Mouse (Mus musculus): ENCODE data around the gene Psrc1. TPM values are rescaled to one million over a fixed set of nuclear protein-coding genes. Genes with fewer than 3 reads are reported as not detected.
A peak's percentile ranks its signal among the peaks of the same experiment; 100 is the strongest.

Psrc1 gene
- polyA plus RNA-seq, 1 experiment from 2014 or later, result 3.5 TPM

DNA sequence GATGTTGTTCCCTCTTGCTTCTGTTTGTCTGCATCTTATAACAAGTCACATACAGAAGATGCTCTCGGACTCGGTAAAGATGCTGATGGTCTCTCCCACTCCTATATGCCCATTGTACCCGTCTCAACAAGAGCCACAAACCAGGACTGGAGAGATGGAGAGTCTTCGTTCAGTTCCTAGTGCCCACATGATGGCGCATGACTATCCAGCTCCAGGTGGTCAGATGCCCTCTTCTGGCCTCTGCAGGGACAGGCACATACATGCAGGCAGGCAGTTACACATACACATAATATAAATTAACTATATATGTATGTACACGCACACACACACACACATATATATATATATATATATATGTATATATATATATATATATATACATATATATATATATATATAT, 2.9 kb upstream of the Psrc1 start:
- Histone ChIP-seq H3K27me3 (ENCODE audit: control insufficient read depth, insufficient read depth, low read length) (no peaks in the 10 kb centered on the region), H3K9me3 (ENCODE audit: control insufficient read depth, low read length) (no peaks in the 10 kb centered on the region), H3K4me3 (ENCODE audit: low read depth, low read length) (no peak overlapping the region), H3K27ac (ENCODE audit: low read depth, low read length) (no peak overlapping the region), H3K9ac (replicated peaks; ENCODE audit: low read depth, low read length) (no peak overlapping the region), H3K4me2 (ENCODE audit: low read depth, low read length) (no peak overlapping the region), H3K36me3 (ENCODE audit: control insufficient read depth, insufficient read depth, low read length) (no peaks in the 10 kb centered on the region), H3K4me1 (ENCODE audit: control insufficient read depth, insufficient read depth, low read length) (no peaks in the 10 kb centered on the region)
- 74% methylated on average over 6 of the region's 6 CpGs for WGBS
- no peak for ATAC-seq (ENCODE audit: low read depth)

DNA sequence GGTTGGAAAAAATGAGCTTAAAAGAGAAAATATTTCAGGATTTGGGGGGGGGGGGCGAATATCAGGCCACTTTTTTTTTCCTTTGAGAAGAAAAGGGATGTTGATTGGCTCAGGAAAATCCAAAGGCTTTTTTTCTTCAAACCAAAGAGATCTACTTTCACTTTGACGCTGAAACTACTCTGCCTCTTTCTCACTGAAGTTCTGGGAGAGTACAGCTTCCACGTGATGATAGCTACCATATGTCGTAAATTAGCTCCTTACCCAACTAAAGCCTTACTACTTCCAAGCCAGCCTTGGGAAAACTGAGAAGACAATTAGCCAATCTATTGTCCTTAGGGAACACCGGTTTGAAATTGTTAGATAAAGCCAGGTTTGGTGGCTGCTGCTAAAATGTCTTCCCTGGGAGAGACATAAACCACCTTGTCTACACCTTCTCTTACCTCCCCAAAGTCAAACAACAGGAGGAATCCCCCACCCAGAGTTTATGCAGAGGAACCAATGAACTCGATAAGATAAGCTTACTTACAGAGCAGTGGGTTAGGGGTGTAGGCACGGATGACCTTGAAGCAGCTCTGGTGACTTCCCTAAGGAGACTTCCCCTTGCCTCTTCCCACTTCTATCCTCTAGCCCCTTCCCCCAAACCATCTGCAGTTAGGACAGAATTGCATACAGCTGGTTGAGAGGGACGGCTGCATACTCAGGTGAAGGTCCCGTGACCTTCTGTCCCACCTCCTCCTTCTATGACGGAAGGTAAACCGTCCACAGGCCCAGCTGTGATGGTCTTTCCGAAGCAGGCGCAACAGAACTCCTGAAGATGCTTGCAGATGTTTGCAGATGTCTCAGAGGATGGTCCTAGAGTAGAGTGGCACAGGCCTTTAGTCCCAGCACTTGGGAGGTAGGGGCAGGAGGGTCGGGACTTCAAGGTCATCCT, 1.4 kb upstream of the Psrc1 start:
- WGBS, result 73% methylated on average over 14 of the region's 14 CpGs
- no peak overlapping the region for H3K9ac ChIP-seq (replicated peaks; ENCODE audit: low read depth, low read length)
- ATAC-seq (ENCODE audit: low read depth), result no peak

GRCm38 (mm10) chr3:108384425-108384824, 786 bp downstream of the Psrc1 start:
- no peak overlapping the region for H3K27ac ChIP-seq (ENCODE audit: low read depth, low read length)
- H3K4me2 ChIP-seq (ENCODE audit: low read depth, low read length), result peak overlapping the region; percentile 48
- no peaks in the 10 kb centered on the region for H3K36me3 ChIP-seq (ENCODE audit: control insufficient read depth, insufficient read depth, low read length)
- no peak overlapping the region for H3K9ac ChIP-seq (replicated peaks; ENCODE audit: low read depth, low read length)
- no peaks in the 10 kb centered on the region for H3K9me3 ChIP-seq (ENCODE audit: control insufficient read depth, low read length)
- peak overlapping the region; percentile 51; the same call in 1 of the 2 replicates for H3K4me3 ChIP-seq (ENCODE audit: low read depth, low read length)
- no peak for ATAC-seq (ENCODE audit: low read depth)
- H3K4me1 ChIP-seq (ENCODE audit: control insufficient read depth, insufficient read depth, low read length), result no peaks in the 10 kb centered on the region
- 49% methylated on average over 2 of the region's 2 CpGs for WGBS
- H3K27me3 ChIP-seq (ENCODE audit: control insufficient read depth, insufficient read depth, low read length), result no peaks in the 10 kb centered on the region

More for the DNA sequence above, 1.4 kb upstream of the Psrc1 start:
- Histone ChIP-seq H3K4me2 (ENCODE audit: low read depth, low read length) (no peak overlapping the region), H3K4me3 (ENCODE audit: low read depth, low read length) (no peak overlapping the region), H3K36me3 (ENCODE audit: control insufficient read depth, insufficient read depth, low read length) (no peaks in the 10 kb centered on the region), H3K4me1 (ENCODE audit: control insufficient read depth, insufficient read depth, low read length) (no peaks in the 10 kb centered on the region), H3K27me3 (ENCODE audit: control insufficient read depth, insufficient read depth, low read length) (no peaks in the 10 kb centered on the region), H3K9me3 (ENCODE audit: control insufficient read depth, low read length) (no peaks in the 10 kb centered on the region), H3K27ac (ENCODE audit: low read depth, low read length) (no peak overlapping the region)

GRCm38 (mm10) chr3:108386186-108386585, 2.5 kb downstream of the Psrc1 start:
- Histone ChIP-seq H3K4me2 (ENCODE audit: low read depth, low read length) (no peak overlapping the region), H3K36me3 (ENCODE audit: control insufficient read depth, insufficient read depth, low read length) (no peaks in the 10 kb centered on the region), H3K4me3 (ENCODE audit: low read depth, low read length) (no peak overlapping the region), H3K27me3 (ENCODE audit: control insufficient read depth, insufficient read depth, low read length) (no peaks in the 10 kb centered on the region), H3K9me3 (ENCODE audit: control insufficient read depth, low read length) (no peaks in the 10 kb centered on the region), H3K4me1 (ENCODE audit: control insufficient read depth, insufficient read depth, low read length) (no peaks in the 10 kb centered on the region), H3K9ac (replicated peaks; ENCODE audit: low read depth, low read length) (no peak overlapping the region), H3K27ac (ENCODE audit: low read depth, low read length) (no peak overlapping the region)
- WGBS, result 92% methylated on average over 10 of the region's 10 CpGs
- ATAC-seq (ENCODE audit: low read depth), result no peak

GRCm38 (mm10) chr3:108389111-108389545, 5.5 kb downstream of the Psrc1 start:
- no peak overlapping the region; the same call in 1 of the 2 replicates for H3K27ac ChIP-seq (ENCODE audit: low read depth, low read length)
- ATAC-seq (ENCODE audit: low read depth), result peak; percentile 71

GRCm38 (mm10) chr3:108392299-108392698, 8.7 kb downstream of the Psrc1 start:
- H3K9me3 ChIP-seq (ENCODE audit: control insufficient read depth, low read length), result no peaks in the 10 kb centered on the region
- no peak overlapping the region for H3K27ac ChIP-seq (ENCODE audit: low read depth, low read length)
- no peak overlapping the region for H3K4me3 ChIP-seq (ENCODE audit: low read depth, low read length)
- H3K4me1 ChIP-seq (ENCODE audit: control insufficient read depth, insufficient read depth, low read length), result no peaks in the 10 kb centered on the region
- no peaks in the 10 kb centered on the region for H3K27me3 ChIP-seq (ENCODE audit: control insufficient read depth, insufficient read depth, low read length)
- H3K4me2 ChIP-seq (ENCODE audit: low read depth, low read length), result no peak overlapping the region
- 20% methylated on average over 10 of the region's 10 CpGs for WGBS
- peaks cover 47% of the 10 kb centered on the region for H3K36me3 ChIP-seq (ENCODE audit: control insufficient read depth, insufficient read depth, low read length)
- H3K9ac ChIP-seq (replicated peaks; ENCODE audit: low read depth, low read length), result no peak overlapping the region
- no peak for ATAC-seq (ENCODE audit: low read depth)

More at GRCm38 (mm10) chr3:108389111-108389545, 5.5 kb downstream of the Psrc1 start:
- Histone ChIP-seq H3K9me3 (ENCODE audit: control insufficient read depth, low read length) (no peaks in the 10 kb centered on the region), H3K4me2 (ENCODE audit: low read depth, low read length) (no peak overlapping the region), H3K9ac (replicated peaks; ENCODE audit: low read depth, low read length) (no peak overlapping the region), H3K4me3 (ENCODE audit: low read depth, low read length) (no peak overlapping the region), H3K4me1 (ENCODE audit: control insufficient read depth, insufficient read depth, low read length) (no peaks in the 10 kb centered on the region), H3K27me3 (ENCODE audit: control insufficient read depth, insufficient read depth, low read length) (no peaks in the 10 kb centered on the region), H3K36me3 (ENCODE audit: control insufficient read depth, insufficient read depth, low read length) (peaks cover 17% of the 10 kb centered on the region)
- WGBS, result 2% methylated on average over 5 of the region's 5 CpGs

DNA sequence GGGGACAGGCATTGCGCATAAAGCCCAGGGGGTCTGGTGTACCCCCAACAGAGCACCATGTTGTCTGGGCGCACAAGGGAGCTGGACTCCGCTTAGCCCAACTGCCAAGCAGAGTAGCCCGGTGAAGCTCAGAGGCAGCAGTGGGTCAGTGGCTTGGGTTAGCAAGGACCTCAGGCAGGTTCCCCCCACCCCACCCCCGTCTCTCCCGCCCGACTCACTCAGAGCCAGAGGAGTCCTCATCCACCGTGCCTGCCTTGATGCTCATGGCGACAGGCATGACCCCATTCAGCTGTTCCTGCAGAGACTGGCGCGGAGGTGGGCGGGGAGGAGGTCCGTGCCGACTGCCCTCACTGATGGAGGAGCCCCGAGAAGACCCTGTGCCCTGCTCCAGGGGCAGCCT, 9.2 kb downstream of the Psrc1 start:
- Histone ChIP-seq H3K9me3 (ENCODE audit: control insufficient read depth, low read length) (no peaks in the 10 kb centered on the region), H3K4me2 (ENCODE audit: low read depth, low read length) (no peak overlapping the region), H3K4me1 (ENCODE audit: control insufficient read depth, insufficient read depth, low read length) (no peaks in the 10 kb centered on the region), H3K9ac (replicated peaks; ENCODE audit: low read depth, low read length) (no peak overlapping the region), H3K27me3 (ENCODE audit: control insufficient read depth, insufficient read depth, low read length) (no peaks in the 10 kb centered on the region), H3K27ac (ENCODE audit: low read depth, low read length) (no peak overlapping the region), H3K4me3 (ENCODE audit: low read depth, low read length) (no peak overlapping the region), H3K36me3 (ENCODE audit: control insufficient read depth, insufficient read depth, low read length) (peaks cover 52% of the 10 kb centered on the region)
- no peak for ATAC-seq (ENCODE audit: low read depth)
- WGBS, result 42% methylated on average over 15 of the region's 15 CpGs

GRCm38 (mm10) chr3:108398281-108398680, 14.6 kb downstream of the Psrc1 start:
- H3K9ac ChIP-seq (replicated peaks; ENCODE audit: low read depth, low read length), result no peak overlapping the region
- WGBS, result 96% methylated on average over 9 of the region's 9 CpGs
- H3K27ac ChIP-seq (ENCODE audit: low read depth, low read length), result no peak overlapping the region
- ATAC-seq (ENCODE audit: low read depth), result no peak
- H3K4me2 ChIP-seq (ENCODE audit: low read depth, low read length), result no peak overlapping the region
- H3K27me3 ChIP-seq (ENCODE audit: control insufficient read depth, insufficient read depth, low read length), result no peaks in the 10 kb centered on the region
- H3K9me3 ChIP-seq (ENCODE audit: control insufficient read depth, low read length), result no peaks in the 10 kb centered on the region
- H3K4me1 ChIP-seq (ENCODE audit: control insufficient read depth, insufficient read depth, low read length), result 0 out of 2 replicates have a peak, but pooled peaks cover 3% of the 10 kb centered on the region
- no peak overlapping the region for H3K4me3 ChIP-seq (ENCODE audit: low read depth, low read length)
- H3K36me3 ChIP-seq (ENCODE audit: control insufficient read depth, insufficient read depth, low read length), result peaks cover 78% of the 10 kb centered on the region

GRCm38 (mm10) chr3:108400442-108400841, 16.8 kb downstream of the Psrc1 start:
- H3K4me2 ChIP-seq (ENCODE audit: low read depth, low read length), result no peak overlapping the region
- 91% methylated on average over 5 of the region's 5 CpGs for WGBS
- H3K4me3 ChIP-seq (ENCODE audit: low read depth, low read length), result no peak overlapping the region
- H3K9ac ChIP-seq (replicated peaks; ENCODE audit: low read depth, low read length), result no peak overlapping the region
- ATAC-seq (ENCODE audit: low read depth), result no peak
- peaks cover 6% of the 10 kb centered on the region; the same call in 1 of the 2 replicates for H3K4me1 ChIP-seq (ENCODE audit: control insufficient read depth, insufficient read depth, low read length)
- H3K27ac ChIP-seq (ENCODE audit: low read depth, low read length), result no peak overlapping the region
- H3K9me3 ChIP-seq (ENCODE audit: control insufficient read depth, low read length), result no peaks in the 10 kb centered on the region
- peaks cover 68% of the 10 kb centered on the region for H3K36me3 ChIP-seq (ENCODE audit: control insufficient read depth, insufficient read depth, low read length)
- no peaks in the 10 kb centered on the region for H3K27me3 ChIP-seq (ENCODE audit: control insufficient read depth, insufficient read depth, low read length)

Data from neural tube, embryonic 14.5 days (tissue).